Mouse (Mus musculus): Measurements from ENCODE around the gene Pdxdc1. TPM values are rescaled to one million over a fixed set of nuclear protein-coding genes. Genes with fewer than 3 reads are reported as not detected.

Pdxdc1 gene
- polyA plus RNA-seq, 1 experiment from 2014 or later: 103 TPM

DNA sequence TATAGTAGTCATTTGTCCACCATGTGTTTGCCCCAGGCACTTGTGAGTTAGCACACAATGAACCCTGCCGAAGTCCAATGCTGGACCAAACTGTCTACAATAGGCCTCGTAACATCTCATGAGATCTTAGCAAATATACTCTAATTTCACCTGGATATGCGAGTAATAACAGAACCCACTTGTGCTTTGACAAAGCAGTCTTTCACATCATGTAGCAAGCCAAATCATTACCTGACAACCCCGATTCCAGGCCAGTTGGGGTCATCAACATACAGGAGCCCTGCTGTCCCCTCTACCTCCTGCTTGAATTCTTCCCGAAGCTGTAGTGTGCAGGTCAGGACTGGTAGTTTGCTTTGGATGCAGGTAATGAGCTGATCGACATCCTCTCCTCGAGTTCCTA, 62.9 kb downstream of the Pdxdc1 start:
- Histone ChIP-seq H3K4me1 (no peaks in the 10 kb centered on the region), H3K9me3 (replicated peaks) (no peaks in the 10 kb centered on the region), H3K27ac (replicated peaks) (no peak overlapping the region), H3K4me3 (replicated peaks) (no peak overlapping the region), H3K36me3 (peaks cover 88% of the 10 kb centered on the region), H3K27me3 (no peaks in the 10 kb centered on the region), H3K9ac (no peak overlapping the region), H3K4me2 (replicated peaks) (no peak overlapping the region)
- ATAC-seq (ENCODE audit: insufficient number of reproducible peaks, low FRiP score, low TSS enrichment, low read depth): no peak
- WGBS: 88% methylated on average over 7 of the region's 7 CpGs

DNA sequence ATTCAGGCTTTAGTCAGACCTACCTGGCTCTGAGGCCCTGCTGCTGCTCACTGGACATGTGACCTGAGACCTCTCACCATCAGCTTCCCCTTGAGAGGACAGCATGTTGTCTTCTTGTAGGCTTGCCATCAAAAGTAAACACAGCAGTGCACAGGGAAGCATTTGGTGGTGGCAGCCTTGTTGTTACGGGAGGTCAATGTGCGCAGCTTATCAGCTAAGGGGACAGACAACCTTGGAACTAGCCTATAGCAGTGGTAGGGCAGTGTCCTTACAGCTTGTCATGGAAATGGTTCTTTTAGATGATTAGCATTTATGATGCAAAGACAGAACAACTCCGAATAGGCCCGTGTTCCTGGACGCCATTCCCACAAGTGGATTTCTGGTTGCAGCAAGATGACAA, 68.5 kb downstream of the Pdxdc1 start:
- Histone ChIP-seq H3K4me3 (replicated peaks) (no peak overlapping the region), H3K9me3 (replicated peaks) (no peaks in the 10 kb centered on the region), H3K27me3 (no peaks in the 10 kb centered on the region), H3K4me1 (no peaks in the 10 kb centered on the region), H3K36me3 (peaks cover 97% of the 10 kb centered on the region), H3K4me2 (replicated peaks) (no peak overlapping the region), H3K9ac (no peak overlapping the region), H3K27ac (replicated peaks) (no peak overlapping the region)
- ATAC-seq (ENCODE audit: insufficient number of reproducible peaks, low FRiP score, low TSS enrichment, low read depth): no peak
- WGBS: 94% methylated on average over 5 of the region's 5 CpGs

DNA sequence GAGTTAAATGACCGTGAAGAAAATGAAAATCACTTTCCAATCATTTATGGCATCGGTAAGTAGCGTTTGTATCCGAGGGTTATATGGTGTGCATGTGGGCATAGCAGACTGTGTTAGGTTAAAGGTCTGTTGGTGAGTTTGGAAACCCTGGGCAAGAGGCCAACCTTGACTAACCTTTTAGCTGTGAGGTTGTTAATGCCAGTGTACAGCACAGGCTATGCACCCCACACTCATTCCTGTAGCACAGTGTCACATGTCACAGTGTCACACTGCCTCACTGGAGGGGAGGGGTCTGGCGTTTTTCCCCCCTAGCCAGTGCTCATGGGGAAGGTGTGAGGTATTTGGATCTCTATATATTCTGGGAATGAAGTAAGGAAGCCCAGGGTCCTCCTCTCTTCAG, 71.3 kb downstream of the Pdxdc1 start:
- Histone ChIP-seq H3K4me1 (no peaks in the 10 kb centered on the region), H3K4me2 (replicated peaks) (no peak overlapping the region), H3K4me3 (replicated peaks) (no peak overlapping the region), H3K27ac (replicated peaks) (no peak overlapping the region), H3K9me3 (replicated peaks) (no peaks in the 10 kb centered on the region), H3K9ac (no peak overlapping the region), H3K27me3 (no peaks in the 10 kb centered on the region), H3K36me3 (peaks cover 93% of the 10 kb centered on the region)
- 83% methylated on average over 5 of the region's 5 CpGs for WGBS
- ATAC-seq (ENCODE audit: insufficient number of reproducible peaks, low FRiP score, low TSS enrichment, low read depth): no peak

DNA sequence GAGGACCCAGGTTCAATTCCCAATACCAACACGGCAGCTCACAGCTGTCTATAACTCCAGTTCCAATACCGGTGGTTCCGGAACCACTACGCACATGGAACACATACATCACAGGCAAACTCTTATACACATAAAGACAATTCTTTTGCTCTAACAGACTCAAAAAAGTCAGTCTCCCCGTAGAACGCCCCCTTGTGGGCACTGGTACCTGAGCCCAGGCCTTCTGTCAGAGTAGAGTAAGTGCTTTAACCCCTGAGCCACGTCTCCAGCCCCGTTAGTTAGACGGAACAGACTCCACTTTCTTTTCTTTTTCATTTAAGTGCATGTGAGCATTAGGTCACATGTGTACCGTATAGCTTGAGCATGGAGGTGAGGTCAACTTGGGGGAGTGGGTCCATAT, 72.5 kb downstream of the Pdxdc1 start:
- Histone ChIP-seq H3K36me3 (peaks cover 82% of the 10 kb centered on the region), H3K9ac (no peak overlapping the region), H3K4me2 (replicated peaks) (no peak overlapping the region), H3K4me3 (replicated peaks) (no peak overlapping the region), H3K4me1 (no peaks in the 10 kb centered on the region), H3K27me3 (no peaks in the 10 kb centered on the region), H3K27ac (replicated peaks) (no peak overlapping the region), H3K9me3 (replicated peaks) (no peaks in the 10 kb centered on the region)
- WGBS: 90% methylated on average over 10 of the region's 10 CpGs
- no peak for ATAC-seq (ENCODE audit: insufficient number of reproducible peaks, low FRiP score, low TSS enrichment, low read depth)

DNA sequence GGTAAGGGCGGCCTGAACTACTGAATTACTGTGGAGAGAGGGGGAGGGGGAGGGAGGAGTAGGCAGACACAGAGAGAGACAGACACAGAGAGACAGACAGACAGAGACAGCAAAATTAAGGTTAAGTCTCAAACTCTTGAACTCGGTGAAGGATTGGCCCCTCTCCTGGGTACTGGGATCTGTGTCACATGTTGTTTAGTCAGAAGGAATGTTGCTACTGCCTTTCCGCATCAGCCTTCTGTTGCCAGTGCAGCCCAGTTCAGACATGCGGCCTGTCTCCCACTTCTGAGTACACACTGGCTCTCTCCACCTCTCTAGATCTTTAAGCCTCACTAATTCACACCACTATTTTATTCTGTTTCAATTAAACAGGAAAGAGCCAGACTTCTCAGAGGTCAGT, 76.4 kb downstream of the Pdxdc1 start:
- Histone ChIP-seq H3K27me3 (no peaks in the 10 kb centered on the region), H3K4me2 (replicated peaks) (no peak overlapping the region), H3K27ac (replicated peaks) (no peak overlapping the region), H3K9ac (no peak overlapping the region), H3K4me1 (peaks cover 8% of the 10 kb centered on the region; the same call in 1 of the 2 replicates), H3K4me3 (replicated peaks) (no peak overlapping the region), H3K9me3 (replicated peaks) (no peaks in the 10 kb centered on the region), H3K36me3 (peaks cover 52% of the 10 kb centered on the region)
- no peak for ATAC-seq (ENCODE audit: insufficient number of reproducible peaks, low FRiP score, low TSS enrichment, low read depth)
- 77% methylated on average over 4 of the region's 4 CpGs for WGBS

DNA sequence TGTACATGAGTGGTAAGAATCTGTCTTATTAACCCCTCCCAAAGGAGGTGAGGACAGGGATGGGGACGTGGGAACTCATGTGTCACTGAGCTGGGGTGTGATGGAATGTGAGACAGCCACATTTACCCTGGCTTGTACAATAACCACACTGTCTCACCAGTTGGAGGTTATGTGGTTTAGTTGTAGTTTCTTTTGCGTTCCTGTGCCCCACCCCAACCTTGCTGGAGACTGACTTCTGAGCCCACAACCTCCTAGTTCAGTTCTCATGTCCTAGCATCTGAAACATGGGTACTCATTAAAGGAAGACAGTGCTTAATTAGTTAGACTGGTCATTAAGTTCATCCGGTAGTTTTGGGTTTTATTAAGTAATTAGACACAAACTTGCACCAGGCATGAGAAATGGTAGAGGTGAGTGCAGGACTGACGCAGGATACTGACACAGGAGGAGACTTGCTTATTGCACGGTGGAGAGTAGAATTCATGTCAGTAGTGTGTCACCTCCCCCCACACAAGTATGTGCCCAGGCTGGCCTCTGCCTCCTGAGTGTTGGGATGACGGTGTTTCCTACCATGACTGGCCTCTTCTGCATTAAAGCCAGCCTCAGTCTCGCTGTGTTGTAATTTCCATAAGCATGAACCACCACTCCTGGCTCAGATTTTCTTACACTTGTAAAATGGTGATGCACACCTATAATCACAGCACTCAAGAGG, 77.0 kb downstream of the Pdxdc1 start:
- Histone ChIP-seq H3K27ac (replicated peaks) (no peak overlapping the region), H3K4me2 (replicated peaks) (no peak overlapping the region), H3K4me1 (peaks cover 10% of the 10 kb centered on the region), H3K36me3 (peaks cover 47% of the 10 kb centered on the region), H3K4me3 (replicated peaks) (no peak overlapping the region), H3K27me3 (no peaks in the 10 kb centered on the region), H3K9ac (no peak overlapping the region), H3K9me3 (replicated peaks) (no peaks in the 10 kb centered on the region)
- no peak for ATAC-seq (ENCODE audit: insufficient number of reproducible peaks, low FRiP score, low TSS enrichment, low read depth)
- 56% methylated on average over 7 of the region's 7 CpGs for WGBS

DNA sequence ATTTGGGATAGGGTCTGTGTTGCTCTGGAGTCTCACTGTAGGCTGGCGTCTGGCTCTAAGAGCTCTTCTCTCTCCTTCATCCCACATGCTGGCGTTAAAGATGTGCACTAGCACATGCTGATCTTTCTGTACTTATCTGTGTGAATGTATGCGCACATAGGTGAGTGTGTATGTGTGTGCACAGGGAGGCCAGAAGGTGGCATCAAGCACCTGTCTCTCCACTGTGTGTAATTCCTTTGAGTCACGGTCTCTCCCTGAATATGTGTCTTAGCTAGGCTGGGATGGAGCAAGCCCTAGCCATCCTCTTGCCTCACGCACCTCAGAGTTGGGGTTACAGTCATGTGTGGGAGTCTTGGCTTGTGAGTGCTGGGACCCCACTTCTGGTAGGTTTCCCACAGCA, 82.2 kb downstream of the Pdxdc1 start:
- H3K4me3 ChIP-seq (replicated peaks): 0 out of 2 replicates have a peak overlapping the region, but pooled peaks have one; percentile 88
- H3K36me3 ChIP-seq: peaks cover 10% of the 10 kb centered on the region; the same call in 1 of the 2 replicates
- H3K27ac ChIP-seq (replicated peaks): no peak overlapping the region
- no peaks in the 10 kb centered on the region for H3K27me3 ChIP-seq
- ATAC-seq (ENCODE audit: insufficient number of reproducible peaks, low FRiP score, low TSS enrichment, low read depth): no peak
- no peak overlapping the region for H3K4me2 ChIP-seq (replicated peaks)
- H3K4me1 ChIP-seq: peaks cover 25% of the 10 kb centered on the region
- 95% methylated on average over 5 of the region's 5 CpGs for WGBS
- H3K9ac ChIP-seq: no peak overlapping the region
- H3K9me3 ChIP-seq (replicated peaks): no peaks in the 10 kb centered on the region

DNA sequence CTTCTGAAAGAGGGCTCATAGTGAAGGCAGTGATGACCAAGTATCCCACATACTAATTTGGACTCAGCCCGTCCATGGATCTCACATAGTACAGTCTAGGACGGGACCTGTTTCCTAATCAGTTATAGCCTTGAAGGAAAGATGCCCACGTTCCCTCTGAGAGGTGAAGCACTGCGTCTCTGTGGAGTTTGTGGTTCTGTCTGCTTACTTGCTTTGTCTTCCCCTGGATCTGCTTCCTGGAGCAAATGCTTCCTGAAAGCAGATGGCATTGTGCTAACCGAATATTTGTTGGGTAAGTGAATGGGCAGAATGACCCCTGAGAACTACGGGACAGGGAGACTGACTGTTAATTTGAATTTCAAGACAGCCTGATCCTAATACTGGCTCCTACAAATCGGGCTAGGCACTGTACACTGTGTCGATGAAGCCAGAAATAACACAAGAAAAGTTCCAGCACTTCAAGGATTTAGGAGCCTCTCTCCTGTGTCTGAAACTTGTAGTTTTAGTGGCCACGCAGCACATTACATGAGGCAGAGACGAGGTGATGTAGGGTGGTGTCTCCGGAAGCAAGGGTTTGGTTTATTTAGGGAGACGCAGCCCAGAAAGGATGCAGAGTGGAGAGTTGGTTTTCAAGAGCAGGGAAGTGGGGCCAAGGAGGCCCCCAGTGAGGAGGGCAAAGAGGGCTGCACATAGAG, 83.0 kb downstream of the Pdxdc1 start:
- WGBS: 23% methylated on average over 12 of the region's 12 CpGs
- Histone ChIP-seq H3K4me1 (peaks cover 25% of the 10 kb centered on the region), H3K4me3 (replicated peaks) (peak overlapping the region; percentile 88), H3K36me3 (peaks cover 16% of the 10 kb centered on the region; the same call in 1 of the 2 replicates), H3K4me2 (replicated peaks) (peak overlapping the region; percentile 53), H3K9me3 (replicated peaks) (no peaks in the 10 kb centered on the region), H3K9ac (peak overlapping the region; percentile 85), H3K27ac (replicated peaks) (peak overlapping the region; percentile 97), H3K27me3 (no peaks in the 10 kb centered on the region)
- ATAC-seq (ENCODE audit: insufficient number of reproducible peaks, low FRiP score, low TSS enrichment, low read depth): no peak

DNA sequence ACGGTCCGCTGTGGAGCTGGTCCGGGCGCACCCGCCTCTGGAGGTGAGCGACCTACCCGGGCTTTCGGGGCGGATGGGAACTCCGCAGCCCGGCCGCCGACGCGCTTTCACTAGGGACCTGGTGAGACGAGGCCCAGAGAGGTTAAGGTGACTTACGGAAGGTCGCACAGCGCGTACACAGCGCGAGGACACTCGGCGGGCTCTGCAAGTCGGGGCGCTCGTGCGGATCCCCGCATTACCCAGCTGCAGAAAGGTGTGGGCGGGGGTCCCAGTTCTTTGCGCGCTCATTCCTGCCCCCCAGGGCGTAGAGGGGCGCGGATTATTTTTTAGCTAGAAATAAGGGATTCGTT, 83.6 kb downstream of the Pdxdc1 start:
- peak; percentile 51 for ATAC-seq (ENCODE audit: insufficient number of reproducible peaks, low FRiP score, low TSS enrichment, low read depth)
- WGBS: under 1% methylated on average over 36 of the region's 36 CpGs

DNA sequence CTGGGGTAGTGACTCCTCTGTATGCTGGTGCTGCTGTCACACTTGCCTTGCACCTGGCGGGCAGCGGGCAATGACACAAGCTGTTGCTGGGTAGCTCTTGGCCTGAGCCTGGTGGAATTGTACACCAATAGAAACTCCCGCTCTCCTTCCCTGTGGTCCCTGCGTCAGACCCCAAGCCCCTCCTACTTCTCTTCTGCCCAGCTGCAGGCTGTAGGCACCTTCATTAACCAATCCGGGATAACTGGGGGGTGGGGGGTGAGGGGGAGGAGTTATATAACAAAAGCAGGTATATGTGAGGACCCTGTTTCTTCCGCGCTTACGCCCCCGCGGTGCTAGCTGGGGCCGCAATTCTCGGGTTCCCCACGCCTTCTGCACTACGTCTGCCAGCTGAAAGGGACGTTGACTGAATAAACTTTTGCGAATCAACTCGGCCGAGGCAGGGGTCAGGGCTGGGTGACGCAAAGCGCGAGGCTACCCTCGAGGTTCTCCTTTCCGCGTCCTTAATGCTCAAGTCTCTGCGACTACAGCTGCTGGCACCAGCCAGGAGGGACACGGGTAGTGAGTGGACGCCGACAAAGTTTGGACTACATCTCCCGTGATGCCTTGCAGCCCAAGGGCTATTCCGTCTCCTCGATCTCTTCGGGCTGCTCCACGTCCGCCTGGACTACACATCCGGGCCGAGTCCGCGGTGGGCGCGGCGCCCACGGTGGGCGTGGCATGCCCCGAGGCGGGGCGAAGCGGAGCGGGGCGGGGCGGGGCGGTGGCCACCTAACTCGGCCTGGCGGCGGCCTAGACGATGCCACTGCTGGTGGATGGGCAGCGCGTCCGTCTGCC, 84.2 kb downstream of the Pdxdc1 start, which contains the start of gene Ntan1:
Gene Ntan1 (plus strand): TSS at position 286 of the 834 bp plus-strand sequence.
- peaks cover 25% of the 10 kb centered on the region for H3K4me1 ChIP-seq
- H3K4me2 ChIP-seq (replicated peaks): peak within 1 kb of the TSS; percentile 53
- H3K27ac ChIP-seq (replicated peaks): peak within 1 kb of the TSS; percentile 97
- H3K9ac ChIP-seq: peak within 1 kb of the TSS; percentile 85
- no peaks in the 10 kb centered on the region for H3K27me3 ChIP-seq
- WGBS: under 1% methylated on average over 56 of the region's 58 CpGs
- H3K4me3 ChIP-seq (replicated peaks): peak within 1 kb of the TSS; percentile 88
- peak; percentile 96 for ATAC-seq (ENCODE audit: insufficient number of reproducible peaks, low FRiP score, low TSS enrichment, low read depth)
- no peaks in the 10 kb centered on the region for H3K9me3 ChIP-seq (replicated peaks)
- H3K36me3 ChIP-seq: peaks cover 18% of the 10 kb centered on the region

More for the DNA sequence above, 83.6 kb downstream of the Pdxdc1 start:
- Histone ChIP-seq H3K9ac (peak overlapping the region; percentile 85), H3K36me3 (peaks cover 16% of the 10 kb centered on the region), H3K4me1 (peaks cover 25% of the 10 kb centered on the region), H3K4me2 (replicated peaks) (peak overlapping the region; percentile 53), H3K27ac (replicated peaks) (peak overlapping the region; percentile 97), H3K27me3 (no peaks in the 10 kb centered on the region), H3K4me3 (replicated peaks) (peak overlapping the region; percentile 88), H3K9me3 (replicated peaks) (no peaks in the 10 kb centered on the region)

DNA sequence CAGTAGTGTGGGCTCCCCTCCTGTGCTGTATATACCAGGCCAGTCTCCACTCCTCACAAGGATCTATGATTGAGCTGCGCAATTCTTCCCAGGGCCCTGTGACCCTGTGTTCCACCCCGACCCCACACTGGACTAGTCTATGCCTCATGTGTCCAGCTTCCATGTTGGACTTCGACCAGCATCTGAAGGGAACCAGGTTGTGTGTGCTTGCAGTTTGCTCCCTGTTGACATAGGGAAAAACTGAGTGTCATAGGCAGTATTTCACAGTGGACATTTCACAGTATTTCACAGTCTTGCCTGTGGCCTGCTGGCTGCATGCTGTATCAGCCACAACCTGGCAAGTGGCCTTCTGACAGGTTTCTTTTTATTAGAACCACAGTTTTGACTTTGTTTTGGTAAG, 89.7 kb downstream of the Pdxdc1 start:
- ATAC-seq (ENCODE audit: insufficient number of reproducible peaks, low FRiP score, low TSS enrichment, low read depth): no peak

More for the DNA sequence above, 89.7 kb downstream of the Pdxdc1 start:
- Histone ChIP-seq H3K4me1 (peaks cover 3% of the 10 kb centered on the region; the same call in 1 of the 2 replicates), H3K27ac (replicated peaks) (no peak overlapping the region), H3K36me3 (peaks cover 68% of the 10 kb centered on the region), H3K9ac (no peak overlapping the region), H3K4me3 (replicated peaks) (no peak overlapping the region), H3K4me2 (replicated peaks) (no peak overlapping the region), H3K9me3 (replicated peaks) (no peaks in the 10 kb centered on the region), H3K27me3 (no peaks in the 10 kb centered on the region)
- 92% methylated on average over 3 of the region's 3 CpGs for WGBS

All from embryonic facial prominence, embryonic 15.5 days (tissue).